In the genomic region with DNA sequence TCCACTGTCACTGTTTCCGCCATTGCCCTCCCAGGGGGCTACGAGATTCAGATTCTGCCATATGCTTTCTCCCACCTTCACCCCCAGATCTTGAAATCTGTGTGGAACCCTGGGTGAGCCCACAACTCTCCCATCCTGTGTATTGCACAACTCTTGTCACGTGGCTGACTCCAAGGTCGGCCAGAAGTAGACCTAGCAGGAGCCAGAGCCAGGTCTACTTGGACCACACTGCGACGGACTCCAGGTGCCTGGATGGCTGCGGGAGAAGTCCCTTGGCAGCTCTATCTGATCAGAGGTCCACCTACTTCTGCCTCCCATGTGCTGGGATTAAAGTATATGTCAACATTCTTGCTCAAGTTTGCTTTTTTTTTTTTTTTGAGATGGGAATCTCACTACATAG, we compare ENCODE assay signal across 23 mouse cellular contexts. TPM values are rescaled to one million over a fixed set of nuclear protein-coding genes. Genes with fewer than 3 reads are reported as not detected.
"Had no signal": no experiment of that assay in that cellular context is flagged by ENCODE, and none has a peak within 500 bp of the region (broad histone marks: within the 10 kb centered on the region; RNA-seq: fewer than 3 reads in every experiment).

No protein-coding gene starts in this region.

- DNase-seq: kidney, postnatal 25 days; left cerebral cortex, postnatal 4 days; lung, embryonic 14.5 days; lung, postnatal 10 days; lung, postnatal 4 days; midbrain, embryonic 14.5 days; right cerebral cortex, postnatal 4 days; spleen, adult 18-20 months; thymus, adult 18-20 months; thymus, postnatal 36 days had no signal

- H3K27ac ChIP-seq: kidney, embryonic 15.5 days; layer of hippocampus, adult 2 months; limb, embryonic 13.5 days; midbrain, embryonic 10.5 days; neural tube, embryonic 15.5 days had no signal

- H3K36me3 ChIP-seq: kidney, embryonic 15.5 days; limb, embryonic 13.5 days; midbrain, embryonic 10.5 days; neural tube, embryonic 15.5 days had no signal

- H3K4me3 ChIP-seq: kidney, embryonic 15.5 days; layer of hippocampus, adult 2 months; limb, embryonic 13.5 days; midbrain, embryonic 10.5 days; myocyte; neural tube, embryonic 15.5 days had no signal

- H3K4me1 ChIP-seq: kidney, embryonic 15.5 days; limb, embryonic 13.5 days; midbrain, embryonic 10.5 days; neural tube, embryonic 15.5 days had no signal

- H3K27me3 ChIP-seq: kidney, embryonic 15.5 days; limb, embryonic 13.5 days; neural tube, embryonic 15.5 days had no signal

RNA-seq across cellular contexts. Expression of gene Apoa5, which starts 7.3 kb away (rescaled TPM):
- total RNA-seq: layer of hippocampus, adult 2 months; layer of hippocampus, postnatal 14 days; left cerebral cortex, adult 18-20 months; left cerebral cortex, postnatal 10 days; left cerebral cortex, postnatal 4 days had no signal
- polyA plus RNA-seq: kidney, embryonic 15.5 days; limb, embryonic 13.5 days; lung, embryonic 14.5 days; midbrain, embryonic 10.5 days; midbrain, embryonic 14.5 days; myocyte; neural tube, embryonic 11.5 days; neural tube, embryonic 15.5 days; stomach, embryonic 14.5 days had no signal

RNA-seq across cellular contexts. Expression of gene Apoa4, which starts 20.6 kb away (rescaled TPM):
- total RNA-seq: layer of hippocampus, adult 2 months; layer of hippocampus, postnatal 14 days; left cerebral cortex, adult 18-20 months; left cerebral cortex, postnatal 10 days; left cerebral cortex, postnatal 4 days; megakaryocyte, adult 5-6 weeks had no signal
- polyA plus RNA-seq: kidney, embryonic 15.5 days; liver, embryonic 11.5 days; lung, embryonic 14.5 days; midbrain, embryonic 10.5 days; midbrain, embryonic 14.5 days; myocyte; neural tube, embryonic 11.5 days; neural tube, embryonic 15.5 days had no signal

RNA-seq across cellular contexts. Expression of gene Apoc3, which starts 25.7 kb away (rescaled TPM):
- total RNA-seq: layer of hippocampus, postnatal 14 days; left cerebral cortex, postnatal 10 days; left cerebral cortex, postnatal 4 days; megakaryocyte, adult 5-6 weeks had no signal
- polyA plus RNA-seq: limb, embryonic 13.5 days; lung, embryonic 14.5 days; midbrain, embryonic 10.5 days; midbrain, embryonic 14.5 days; myocyte; neural tube, embryonic 11.5 days; neural tube, embryonic 15.5 days; stomach, embryonic 14.5 days had no signal
